Mouse (Mus musculus): ENCODE data around the gene Ankrd33b. TPM values are rescaled to one million over a fixed set of nuclear protein-coding genes. Genes with fewer than 3 reads are reported as not detected.

Gene Ankrd33b
- polyA plus RNA-seq, 1 experiment = 6.1 TPM

GRCm38 (mm10) chr15:31412436-31412835 is 44.9 kb upstream of the Ankrd33b start:
- TF ChIP-seq USF1 (IDR thresholded peaks at IDR 0.05; ENCODE audit: low read depth) (no peak), CEBPB (IDR thresholded peaks at IDR 0.05; ENCODE audit: low read depth) (no peak), FOSL1 (IDR thresholded peaks at IDR 0.05; ENCODE audit: insufficient read depth, low read length, poor library complexity, severe bottlenecking) (no peak), MYOG (IDR thresholded peaks at IDR 0.05; ENCODE audit: control insufficient read depth, extremely low read depth, insufficient read length) (no peak), MYOD1 (IDR thresholded peaks at IDR 0.05; ENCODE audit: control insufficient read depth, insufficient read length, low read depth) (no peak), MAX (IDR thresholded peaks at IDR 0.05) (no peak), CTCF (IDR thresholded peaks at IDR 0.05; ENCODE audit: control insufficient read depth, insufficient read depth, insufficient read length) (no peak)
- Histone ChIP-seq H3K4me3 (ENCODE audit: insufficient read depth, poor library complexity, severe bottlenecking) (no peak overlapping the region), H3K79me3 (ENCODE audit: low read depth) (no peaks in the 10 kb centered on the region), H3K79me2 (ENCODE audit: control insufficient read depth, insufficient read depth) (no peaks in the 10 kb centered on the region), H3K27me3 (ENCODE audit: control insufficient read depth, insufficient read depth, insufficient read length) (no peaks in the 10 kb centered on the region), H3K36me3 (ENCODE audit: control insufficient read depth, insufficient read depth) (no peaks in the 10 kb centered on the region), H3ac (ENCODE audit: control insufficient read depth, insufficient read length, low read depth) (no peak overlapping the region)

- Histone ChIP-seq H3K36me3 (ENCODE audit: control insufficient read depth, insufficient read depth) (no peaks in the 10 kb centered on the region), H3K4me3 (ENCODE audit: insufficient read depth, poor library complexity, severe bottlenecking) (no peak overlapping the region), H3K79me3 (ENCODE audit: low read depth) (no peaks in the 10 kb centered on the region), H3K79me2 (ENCODE audit: control insufficient read depth, insufficient read depth) (no peaks in the 10 kb centered on the region), H3K27me3 (ENCODE audit: control insufficient read depth, insufficient read depth, insufficient read length) (no peaks in the 10 kb centered on the region), H3ac (ENCODE audit: control insufficient read depth, insufficient read length, low read depth) (no peak overlapping the region)
- TF ChIP-seq USF1 (IDR thresholded peaks at IDR 0.05; ENCODE audit: low read depth) (no peak), CEBPB (IDR thresholded peaks at IDR 0.05; ENCODE audit: low read depth) (no peak), MAX (IDR thresholded peaks at IDR 0.05) (no peak), MYOD1 (IDR thresholded peaks at IDR 0.05; ENCODE audit: control insufficient read depth, insufficient read length, low read depth) (no peak), CTCF (IDR thresholded peaks at IDR 0.05; ENCODE audit: control insufficient read depth, insufficient read depth, insufficient read length) (no peak), MYOG (IDR thresholded peaks at IDR 0.05; ENCODE audit: control insufficient read depth, extremely low read depth, insufficient read length) (no peak), FOSL1 (IDR thresholded peaks at IDR 0.05; ENCODE audit: insufficient read depth, low read length, poor library complexity, severe bottlenecking) (no peak)
Measured at GRCm38 (mm10) chr15:31407490-31407889, 40.0 kb upstream of the Ankrd33b start.

DNA sequence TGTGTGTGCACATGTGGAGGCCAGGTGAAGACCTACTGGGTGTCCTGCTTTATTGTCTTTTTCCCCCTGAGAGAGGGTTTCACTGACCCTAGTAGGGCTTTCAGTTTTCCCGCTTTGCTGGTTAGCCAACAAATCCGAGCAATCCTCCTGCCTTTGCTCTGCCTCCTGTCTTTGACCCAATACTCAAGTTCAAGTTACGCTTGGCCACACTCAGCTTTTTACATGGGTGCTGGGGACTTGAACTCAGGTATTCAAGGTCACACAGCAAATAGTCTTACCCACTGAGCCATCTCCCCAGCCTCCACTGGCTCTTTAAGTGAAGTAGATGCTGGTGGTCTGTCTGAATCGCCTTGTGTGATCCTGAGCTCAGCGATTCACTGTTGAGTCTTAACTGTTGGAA is 39.4 kb upstream of the Ankrd33b start:
- H3K27me3 ChIP-seq (ENCODE audit: control insufficient read depth, insufficient read depth, insufficient read length) = no peaks in the 10 kb centered on the region
- no peaks in the 10 kb centered on the region for H3K36me3 ChIP-seq (ENCODE audit: control insufficient read depth, insufficient read depth)
- H3ac ChIP-seq (ENCODE audit: control insufficient read depth, insufficient read length, low read depth) = no peak overlapping the region
- H3K4me3 ChIP-seq (ENCODE audit: insufficient read depth, poor library complexity, severe bottlenecking) = no peak overlapping the region
- no peaks in the 10 kb centered on the region for H3K79me2 ChIP-seq (ENCODE audit: control insufficient read depth, insufficient read depth)
- H3K79me3 ChIP-seq (ENCODE audit: low read depth) = no peaks in the 10 kb centered on the region
- TF ChIP-seq CTCF (IDR thresholded peaks at IDR 0.05; ENCODE audit: control insufficient read depth, insufficient read depth, insufficient read length) (no peak), USF1 (IDR thresholded peaks at IDR 0.05; ENCODE audit: low read depth) (no peak), MYOD1 (IDR thresholded peaks at IDR 0.05; ENCODE audit: control insufficient read depth, insufficient read length, low read depth) (no peak), MYOG (IDR thresholded peaks at IDR 0.05; ENCODE audit: control insufficient read depth, extremely low read depth, insufficient read length) (no peak), FOSL1 (IDR thresholded peaks at IDR 0.05; ENCODE audit: insufficient read depth, low read length, poor library complexity, severe bottlenecking) (no peak), MAX (IDR thresholded peaks at IDR 0.05) (no peak), CEBPB (IDR thresholded peaks at IDR 0.05; ENCODE audit: low read depth) (no peak)

- no peak overlapping the region for H3ac ChIP-seq (ENCODE audit: control insufficient read depth, insufficient read length, low read depth)
- no peaks in the 10 kb centered on the region for H3K27me3 ChIP-seq (ENCODE audit: control insufficient read depth, insufficient read depth, insufficient read length)
- no peaks in the 10 kb centered on the region for H3K79me2 ChIP-seq (ENCODE audit: control insufficient read depth, insufficient read depth)
- H3K4me3 ChIP-seq (ENCODE audit: insufficient read depth, poor library complexity, severe bottlenecking) = no peak overlapping the region
- TF ChIP-seq MAX (IDR thresholded peaks at IDR 0.05) (no peak), CEBPB (IDR thresholded peaks at IDR 0.05; ENCODE audit: low read depth) (no peak)
- H3K79me3 ChIP-seq (ENCODE audit: low read depth) = no peaks in the 10 kb centered on the region
- H3K36me3 ChIP-seq (ENCODE audit: control insufficient read depth, insufficient read depth) = no peaks in the 10 kb centered on the region
Measured at GRCm38 (mm10) chr15:31404346-31404745, 36.8 kb upstream of the Ankrd33b start.

DNA sequence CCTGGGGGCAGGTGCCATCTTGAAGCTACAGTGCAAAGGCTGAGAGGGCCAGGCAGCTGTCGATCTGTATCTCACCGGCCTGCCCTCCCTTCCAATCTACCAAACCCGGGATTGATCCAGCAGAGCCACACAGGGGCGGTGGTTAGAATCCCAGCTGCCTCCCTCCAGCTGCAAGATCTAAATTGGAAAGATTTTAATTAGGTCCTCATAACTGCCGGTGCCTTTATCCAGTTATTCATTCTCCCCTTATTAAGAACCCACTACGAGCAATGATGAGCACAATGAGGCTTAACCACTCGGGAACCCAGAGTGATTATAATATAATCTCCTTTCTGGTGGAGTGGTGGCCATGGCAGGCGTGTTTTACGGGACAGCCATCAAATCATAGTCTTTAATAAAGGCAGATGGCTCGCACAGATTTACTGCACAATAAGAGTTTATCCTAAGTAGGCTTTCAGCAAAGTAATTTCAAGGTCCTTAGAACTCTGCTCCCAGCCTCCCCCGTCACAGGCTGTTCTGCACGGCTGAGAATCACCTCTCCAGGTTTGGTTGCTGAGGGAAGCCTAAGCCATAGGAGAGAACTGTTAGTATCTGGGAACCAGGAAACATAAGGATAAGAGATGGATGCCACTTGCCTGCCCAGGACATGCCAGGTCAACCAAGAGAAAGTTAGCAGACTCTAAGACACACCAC is 34.8 kb upstream of the Ankrd33b start:
- H3K4me3 ChIP-seq (ENCODE audit: insufficient read depth, poor library complexity, severe bottlenecking) = no peak overlapping the region

GRCm38 (mm10) chr15:31400974-31401373 is 33.4 kb upstream of the Ankrd33b start:
- TF ChIP-seq CTCF (IDR thresholded peaks at IDR 0.05; ENCODE audit: control insufficient read depth, insufficient read depth, insufficient read length) (no peak), MYOD1 (IDR thresholded peaks at IDR 0.05; ENCODE audit: control insufficient read depth, insufficient read length, low read depth) (no peak), CEBPB (IDR thresholded peaks at IDR 0.05; ENCODE audit: low read depth) (no peak), FOSL1 (IDR thresholded peaks at IDR 0.05; ENCODE audit: insufficient read depth, low read length, poor library complexity, severe bottlenecking) (no peak)
- Histone ChIP-seq H3K36me3 (ENCODE audit: control insufficient read depth, insufficient read depth) (no peaks in the 10 kb centered on the region), H3K4me3 (ENCODE audit: insufficient read depth, poor library complexity, severe bottlenecking) (no peak overlapping the region), H3ac (ENCODE audit: control insufficient read depth, insufficient read length, low read depth) (no peak overlapping the region), H3K79me3 (ENCODE audit: low read depth) (no peaks in the 10 kb centered on the region), H3K27me3 (ENCODE audit: control insufficient read depth, insufficient read depth, insufficient read length) (no peaks in the 10 kb centered on the region), H3K79me2 (ENCODE audit: control insufficient read depth, insufficient read depth) (no peaks in the 10 kb centered on the region)

More for the DNA sequence above, 34.8 kb upstream of the Ankrd33b start:
- Histone ChIP-seq H3ac (ENCODE audit: control insufficient read depth, insufficient read length, low read depth) (no peak overlapping the region), H3K79me3 (ENCODE audit: low read depth) (no peaks in the 10 kb centered on the region), H3K79me2 (ENCODE audit: control insufficient read depth, insufficient read depth) (no peaks in the 10 kb centered on the region), H3K36me3 (ENCODE audit: control insufficient read depth, insufficient read depth) (no peaks in the 10 kb centered on the region), H3K27me3 (ENCODE audit: control insufficient read depth, insufficient read depth, insufficient read length) (no peaks in the 10 kb centered on the region)
- TF ChIP-seq CTCF (IDR thresholded peaks at IDR 0.05; ENCODE audit: control insufficient read depth, insufficient read depth, insufficient read length) (no peak), FOSL1 (IDR thresholded peaks at IDR 0.05; ENCODE audit: insufficient read depth, low read length, poor library complexity, severe bottlenecking) (no peak), MYOG (IDR thresholded peaks at IDR 0.05; ENCODE audit: control insufficient read depth, extremely low read depth, insufficient read length) (no peak), USF1 (IDR thresholded peaks at IDR 0.05; ENCODE audit: low read depth) (no peak), CEBPB (IDR thresholded peaks at IDR 0.05; ENCODE audit: low read depth) (no peak), MAX (IDR thresholded peaks at IDR 0.05) (no peak), MYOD1 (IDR thresholded peaks at IDR 0.05; ENCODE audit: control insufficient read depth, insufficient read length, low read depth) (no peak)
